Mouse (Mus musculus) ES-E14 (cell line): ENCODE results near the gene Vamp1. TPM values are rescaled to one million over a fixed set of nuclear protein-coding genes. Genes with fewer than 3 reads are reported as not detected.

Source experiments
- DNase-seq: peaks from one replicate; pipeline ENCODE4 v3.0.0-alpha.2; 2013; ENCODE audit warnings: low read depth, low spot score
- H3K27ac ChIP-seq: 2 replicates; pipeline ENCODE4 v1.5.1; 2012; ENCODE audit warnings: low read depth, mild to moderate bottlenecking, low read length, moderate library complexity, mixed read lengths; ENCODE audit not compliant: poor library complexity, insufficient read depth, severe bottlenecking
- H3K36me3 ChIP-seq: 2 replicates; pipeline ENCODE4 v1.6.1; 2012; ENCODE audit warnings: mild to moderate bottlenecking, low read length, moderate library complexity, mixed read lengths; ENCODE audit not compliant: control insufficient read depth, poor library complexity, insufficient read depth, severe bottlenecking
- H3K4me1 ChIP-seq, 2 experiments: fragments of 150-350 bp in 1 of 2; sonication (generic) in 1 of 2; 2 replicates each; pipeline ENCODE4 v1.6.1; 2012; ENCODE audit warnings: low read length in 2 of 2, mild to moderate bottlenecking in 1 of 2, mixed read lengths in 1 of 2; ENCODE audit not compliant: control insufficient read depth in 2 of 2, insufficient read depth in 2 of 2, poor library complexity in 1 of 2
- H3K4me3 ChIP-seq, 2 experiments: fragments of 150-350 bp in 1 of 2; sonication (generic) in 1 of 2; 2 replicates each; pipeline ENCODE4 v1.5.1; 2012; ENCODE audit warnings: low read length in 2 of 2, low read depth in 1 of 2, mild to moderate bottlenecking in 1 of 2, mixed read lengths in 1 of 2; ENCODE audit not compliant: insufficient read depth in 1 of 2, poor library complexity in 1 of 2, severe bottlenecking in 1 of 2
- H3K9ac ChIP-seq: 2 replicates; pipeline ENCODE4 v1.6.1; 2012; ENCODE audit warnings: low read depth, mild to moderate bottlenecking, low read length, mixed read lengths; ENCODE audit not compliant: poor library complexity, insufficient read depth, severe bottlenecking
- H3K9me3 ChIP-seq: fragments of 150-350 bp; sonication (generic); 2 replicates; pipeline ENCODE4 v1.6.1; 2012; ENCODE audit warnings: low read depth, mild to moderate bottlenecking, low read length; ENCODE audit not compliant: control insufficient read depth, insufficient read depth
- CHD2 ChIP-seq: IDR thresholded peaks from 2 replicates; pipeline ENCODE4 v1.6.1; 2014; ENCODE audit warnings: mild to moderate bottlenecking, low read depth, low read length, inconsistent platforms
- HCFC1 ChIP-seq: IDR thresholded peaks from 2 replicates; pipeline ENCODE4 v1.6.1; 2012; ENCODE audit warnings: low read length, inconsistent platforms, borderline replicate concordance; ENCODE audit not compliant: insufficient read depth
- MAFK ChIP-seq: IDR thresholded peaks from 2 replicates; pipeline ENCODE4 v1.6.1; 2014; ENCODE audit warnings: mild to moderate bottlenecking, low read depth, low read length, inconsistent platforms; ENCODE audit not compliant: insufficient read depth
- ZC3H11A ChIP-seq: IDR thresholded peaks from 2 replicates; pipeline ENCODE4 v1.6.1; 2012; ENCODE audit warnings: low read depth, mild to moderate bottlenecking, inconsistent platforms, low read length, borderline replicate concordance
- ZNF384 ChIP-seq: IDR thresholded peaks from 2 replicates; pipeline ENCODE4 v1.6.1; 2012; ENCODE audit warnings: low read depth, low read length, inconsistent platforms
- in situ Hi-C, 2 experiments: fragments of 600-800 bp; cut with MboI; formaldehyde crosslinking; loops; one replicate each; pipeline ENCODE4 v1.15.1; 2025; ENCODE audit warnings: low sequenced_read_pairs in 2 of 2, inconsistent platforms in 1 of 2; ENCODE audit not compliant: unreplicated experiment in 2 of 2
- total RNA-seq: library from RNA; depleted of rRNA; stranded (reverse); fragments of 300-350 nt; gene quantifications from 2 replicates; pipeline ENCODE4 v1.2.3, GENCODE M21; 2012

The Vamp1 gene
- total RNA-seq, 1 experiment, result 3.5 TPM

DNA sequence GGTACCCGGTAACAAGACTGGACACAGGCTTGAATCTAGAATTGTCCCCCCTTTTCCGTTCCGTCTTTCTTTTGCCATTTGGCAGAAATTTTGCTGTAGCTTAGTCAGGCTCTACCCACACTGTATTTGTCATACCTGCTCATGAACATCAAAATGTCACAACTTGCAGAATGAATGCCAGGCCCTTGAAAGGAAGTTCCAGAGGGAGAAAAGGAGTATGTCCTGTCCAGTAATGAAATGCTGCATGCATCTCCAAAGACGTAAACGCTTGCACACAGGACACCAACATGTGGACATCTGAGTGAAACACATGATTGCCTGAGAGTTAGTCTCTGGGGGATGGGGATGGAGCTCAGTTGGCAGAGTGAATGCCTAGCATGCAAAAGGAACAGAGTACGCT is 1.6 kb upstream of the Vamp1 start:
- Histone ChIP-seq H3K9ac (no peak overlapping the region), H3K9me3 (no peaks in the 10 kb centered on the region), H3K4me1 (0 out of 4 replicates have a peak, but pooled peaks cover 0 to 3% of the 10 kb centered on the region in 2 experiments), H3K4me3 (no peak overlapping the region), H3K27ac (no peak overlapping the region), H3K36me3 (no peaks in the 10 kb centered on the region)
- in situ Hi-C loops, result no loop called here
- DNase-seq, result no peak
- no peak for TF ChIP-seq CHD2
- TF ChIP-seq MAFK, result no peak

DNA sequence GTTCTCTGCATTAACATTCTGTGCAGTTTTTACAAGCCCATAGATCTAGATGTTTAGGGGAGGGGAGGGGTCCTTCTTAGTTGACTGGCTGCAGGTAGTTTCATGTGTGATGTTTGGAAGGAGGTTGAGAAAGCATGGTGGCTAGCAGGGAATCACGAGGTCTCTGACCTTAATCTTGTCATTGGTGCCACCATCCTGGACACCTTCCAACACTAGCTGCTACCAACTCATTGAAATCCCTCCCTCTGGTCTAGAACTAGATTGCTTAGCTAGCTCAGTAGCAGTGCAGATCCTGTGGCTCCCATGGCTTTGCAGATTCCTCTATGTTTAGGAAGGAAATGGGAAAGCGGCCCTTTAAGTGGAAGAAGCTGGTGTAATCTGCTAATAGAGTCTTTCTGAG is 1.5 kb downstream of the Vamp1 start:
- Histone ChIP-seq H3K9ac (no peak overlapping the region), H3K4me3 (no peak overlapping the region), H3K36me3 (peaks cover 5% of the 10 kb centered on the region; the same call in 1 of the 2 replicates), H3K9me3 (no peaks in the 10 kb centered on the region), H3K4me1 (peaks cover 3 to 5% of the 10 kb centered on the region in 2 experiments; a peak in 1 of 4 replicates), H3K27ac (no peak overlapping the region)
- in situ Hi-C loops, result no loop called here
- TF ChIP-seq CHD2 (no peak), ZNF384 (no peak), MAFK (no peak), HCFC1 (no peak), ZC3H11A (no peak)
- DNase-seq, result no peak

DNA sequence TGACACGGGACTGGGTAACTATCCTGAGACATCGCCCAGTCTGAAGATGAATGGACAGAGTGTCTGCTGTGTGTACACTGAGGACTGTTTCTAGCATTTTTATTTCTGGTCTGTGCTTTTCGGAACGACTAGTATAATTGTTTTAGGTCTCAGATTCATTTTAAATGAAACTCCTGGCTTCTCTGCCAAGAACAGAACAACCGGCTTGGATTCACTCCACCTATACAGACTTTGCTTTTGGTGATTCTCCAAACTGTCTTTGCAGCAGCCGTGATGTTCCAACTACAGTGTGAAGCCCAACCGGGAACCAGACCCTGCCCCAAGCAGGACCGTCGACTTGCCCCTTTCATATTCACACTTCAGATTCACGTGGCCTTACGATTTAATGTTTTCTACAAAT is 2.5 kb downstream of the Vamp1 start:
- peaks cover 3 to 5% of the 10 kb centered on the region in 2 experiments; a peak in 1 of 4 replicates for H3K4me1 ChIP-seq
- no peak for DNase-seq
- in situ Hi-C loops, result no loop called here

DNA sequence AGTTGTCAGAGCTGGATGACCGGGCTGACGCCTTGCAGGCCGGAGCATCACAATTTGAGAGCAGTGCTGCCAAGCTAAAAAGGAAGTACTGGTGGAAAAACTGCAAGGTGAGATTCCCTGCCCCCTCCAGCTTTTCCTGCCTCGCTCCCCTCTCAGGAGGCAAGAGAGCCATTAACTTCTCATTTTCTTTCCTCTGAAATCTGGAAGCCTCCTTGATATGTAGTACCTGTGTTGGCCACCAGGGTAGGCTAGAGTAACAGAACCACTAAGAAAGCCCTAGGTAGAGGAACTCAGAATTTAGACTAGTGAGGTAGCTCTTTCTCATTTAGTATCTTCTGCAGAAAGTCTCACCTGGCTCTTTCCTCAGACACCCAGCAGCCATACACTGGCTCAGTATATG is 3.6 kb downstream of the Vamp1 start:
- in situ Hi-C loops, result no loop called here
- Histone ChIP-seq H3K4me1 (peaks cover 3 to 5% of the 10 kb centered on the region in 2 experiments; a peak in 1 of 4 replicates), H3K36me3 (peaks cover 5% of the 10 kb centered on the region; the same call in 1 of the 2 replicates), H3K4me3 (no peak overlapping the region), H3K9me3 (no peaks in the 10 kb centered on the region), H3K27ac (no peak overlapping the region), H3K9ac (no peak overlapping the region)
- TF ChIP-seq ZC3H11A, result peak; percentile 34; the same call in 1 of the 2 replicates
- no peak for TF ChIP-seq HCFC1
- DNase-seq, result peak; percentile 66

More for the DNA sequence above, 2.5 kb downstream of the Vamp1 start:
- peaks cover 5% of the 10 kb centered on the region; the same call in 1 of the 2 replicates for H3K36me3 ChIP-seq
- no peak overlapping the region for H3K9ac ChIP-seq
- no peaks in the 10 kb centered on the region for H3K9me3 ChIP-seq
- TF ChIP-seq ZNF384 (no peak), CHD2 (no peak), MAFK (no peak), ZC3H11A (no peak), HCFC1 (no peak)
- no peak overlapping the region for H3K27ac ChIP-seq
- H3K4me3 ChIP-seq, result no peak overlapping the region

DNA sequence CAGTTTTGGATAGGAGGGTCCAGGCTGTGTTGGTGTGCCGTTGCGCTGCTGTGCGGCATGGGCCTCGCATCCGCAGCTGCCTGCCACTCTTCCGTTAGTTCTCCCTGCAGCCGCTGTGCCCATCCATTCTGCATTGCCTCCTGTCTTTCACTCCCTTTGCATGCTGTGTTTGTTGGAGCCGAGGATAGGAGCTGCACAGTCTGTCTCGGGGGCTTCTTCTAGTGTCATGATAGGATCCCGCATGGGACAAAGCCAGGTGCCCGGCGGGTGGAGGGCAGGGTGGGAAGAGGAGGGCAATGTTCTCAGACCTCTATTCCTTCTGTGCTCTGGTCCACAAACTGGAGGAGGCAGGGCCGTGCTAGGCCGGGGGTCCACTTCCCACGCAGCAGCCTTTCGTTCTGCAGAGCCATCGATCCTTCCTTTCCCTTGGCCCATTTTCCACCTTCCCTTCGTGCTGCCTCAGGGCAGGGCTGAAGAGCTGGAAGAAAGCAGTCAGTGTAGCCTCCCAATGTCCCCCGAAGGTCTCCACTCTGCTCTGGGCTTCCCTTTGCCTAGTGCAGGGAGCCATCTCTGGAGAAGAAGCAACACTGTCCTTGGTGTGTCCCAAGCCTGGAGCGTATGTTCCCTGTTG is 5.9 kb downstream of the Vamp1 start:
- TF ChIP-seq MAFK, result no peak
- no peak for TF ChIP-seq CHD2
- TF ChIP-seq ZC3H11A, result no peak
- no peak for TF ChIP-seq HCFC1
- TF ChIP-seq ZNF384, result no peak
- no peak overlapping the region for H3K27ac ChIP-seq
- no peak overlapping the region; the same call in 1 of the 2 replicates for H3K9ac ChIP-seq
- peaks cover under 1 to 5% of the 10 kb centered on the region in 2 experiments; a peak in 1 of 4 replicates for H3K4me1 ChIP-seq
- DNase-seq, result no peak
- H3K4me3 ChIP-seq, result no peak overlapping the region
- in situ Hi-C loops, result no loop called here
- H3K9me3 ChIP-seq, result no peaks in the 10 kb centered on the region
- peaks cover 5% of the 10 kb centered on the region; the same call in 1 of the 2 replicates for H3K36me3 ChIP-seq
